Mouse (Mus musculus): ENCODE data around the gene Ltc4s.

Ltc4s gene

DNA sequence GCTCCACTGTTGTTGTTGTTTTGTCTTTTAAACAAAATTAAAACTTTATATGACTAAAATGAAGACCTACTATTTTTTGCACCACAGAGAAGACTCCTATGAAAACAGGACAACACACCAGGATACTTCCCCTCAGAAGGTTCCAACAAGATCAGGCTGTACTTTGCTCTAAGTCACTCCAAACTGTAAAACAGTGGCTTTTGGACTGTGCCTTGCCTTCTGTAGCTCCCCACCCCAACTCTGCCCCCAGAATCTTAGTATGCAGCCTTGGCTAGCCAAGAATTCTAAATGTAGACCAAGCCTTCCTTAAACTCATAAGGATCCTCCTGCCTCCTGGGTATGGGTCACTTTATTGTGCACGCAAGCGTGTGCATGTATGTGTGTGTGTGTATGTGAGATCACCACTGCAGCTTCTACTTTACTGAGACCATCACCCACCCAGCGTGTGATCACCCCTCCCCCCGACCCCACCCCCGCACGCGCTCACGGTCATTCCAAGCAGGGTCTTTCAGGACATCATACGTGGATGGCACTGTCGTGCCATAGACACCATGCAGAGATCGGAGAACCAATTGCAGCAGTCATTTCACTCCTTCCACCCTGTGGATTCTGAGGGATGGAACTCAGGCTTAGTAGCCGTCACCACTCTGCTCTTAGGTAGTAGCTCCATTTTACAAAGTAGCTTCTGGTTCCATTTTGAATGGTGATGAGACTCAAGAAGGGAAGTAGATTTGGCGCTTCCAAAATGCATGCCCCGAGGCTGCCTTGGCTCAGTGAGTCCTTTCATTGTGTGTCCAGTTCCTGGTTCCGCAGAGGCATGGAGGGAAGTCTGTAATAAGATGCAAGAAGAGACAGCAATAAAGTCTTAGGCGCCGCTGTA lies 14.4 kb downstream of the Ltc4s start:
- peak; percentile 56 for DNase-seq (ENCODE audit: low spot score)

DNA sequence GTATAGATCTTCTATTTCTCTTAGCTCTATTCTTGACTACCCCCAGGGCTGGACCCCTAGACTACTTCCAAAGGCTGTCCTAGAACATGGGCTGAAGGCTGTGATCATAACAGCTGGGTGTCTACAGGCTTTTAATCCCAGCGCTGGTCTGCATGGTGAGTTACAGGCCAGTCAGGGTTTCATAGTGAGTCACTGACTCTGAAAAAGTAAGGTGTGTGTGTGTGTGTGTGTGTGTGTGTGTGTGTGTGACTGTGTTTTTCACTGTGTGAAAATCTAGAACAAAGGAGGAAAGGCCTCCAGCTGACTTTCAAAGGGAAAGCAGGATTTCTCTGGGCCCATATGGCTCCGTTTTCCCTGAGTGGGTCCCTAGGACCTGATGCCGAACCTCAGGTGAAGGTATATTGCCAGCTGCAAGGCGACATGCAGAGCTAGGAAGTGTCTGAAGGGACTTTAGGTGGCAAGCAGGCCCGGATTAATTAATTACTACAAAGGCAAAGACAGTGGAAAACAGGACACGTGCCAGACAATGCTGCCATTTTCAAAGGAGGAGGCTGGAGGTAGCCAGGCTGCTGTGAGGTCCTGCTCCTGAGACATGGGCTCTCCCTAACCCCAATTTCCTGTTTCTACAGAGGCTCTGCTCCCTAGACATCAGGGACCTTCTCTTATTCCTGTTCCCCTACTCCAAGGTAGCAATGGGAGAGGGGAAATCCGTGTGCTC lies 15.7 kb downstream of the Ltc4s start:
- DNase-seq (ENCODE audit: low spot score): no peak

GRCm38 (mm10) chr11:50219833-50220232 lies 18.6 kb downstream of the Ltc4s start:
- no peak for DNase-seq (ENCODE audit: low spot score)

- DNase-seq (ENCODE audit: low spot score): no peak
Observed at GRCm38 (mm10) chr11:50217811-50218210, 20.6 kb downstream of the Ltc4s start.

DNA sequence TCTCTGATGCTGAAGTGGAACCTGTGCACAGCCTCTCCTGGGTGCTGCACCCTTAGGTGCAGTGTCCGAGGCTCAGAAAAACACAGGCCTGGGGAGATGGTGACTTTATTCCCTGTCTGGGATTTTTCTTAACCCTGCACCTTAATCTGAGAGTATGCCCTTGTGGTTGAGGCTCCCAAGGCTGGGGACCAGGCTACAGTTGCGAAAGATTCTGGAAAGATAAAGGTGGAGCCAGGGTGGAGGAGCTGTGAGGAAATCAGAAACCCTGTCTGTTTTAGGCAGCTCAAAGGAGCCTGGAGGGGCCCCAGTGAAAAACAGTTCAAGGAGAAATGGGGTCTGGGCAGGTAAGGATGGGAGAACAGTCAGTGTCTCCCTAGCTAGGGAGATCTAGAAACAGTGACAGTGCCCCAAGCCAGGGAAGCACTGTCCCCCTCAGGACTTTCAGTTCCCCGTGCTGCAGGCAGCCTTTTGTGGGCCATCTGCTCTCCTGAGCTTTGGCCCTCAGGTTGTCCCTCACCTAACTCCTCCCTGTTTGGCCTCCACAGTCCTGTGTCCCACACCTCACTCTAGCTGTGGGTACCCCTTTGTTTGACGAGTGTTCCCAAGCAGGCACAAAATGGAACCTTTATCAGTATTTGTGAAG lies 21.6 kb downstream of the Ltc4s start:
- no peak for DNase-seq (ENCODE audit: low spot score)

DNA sequence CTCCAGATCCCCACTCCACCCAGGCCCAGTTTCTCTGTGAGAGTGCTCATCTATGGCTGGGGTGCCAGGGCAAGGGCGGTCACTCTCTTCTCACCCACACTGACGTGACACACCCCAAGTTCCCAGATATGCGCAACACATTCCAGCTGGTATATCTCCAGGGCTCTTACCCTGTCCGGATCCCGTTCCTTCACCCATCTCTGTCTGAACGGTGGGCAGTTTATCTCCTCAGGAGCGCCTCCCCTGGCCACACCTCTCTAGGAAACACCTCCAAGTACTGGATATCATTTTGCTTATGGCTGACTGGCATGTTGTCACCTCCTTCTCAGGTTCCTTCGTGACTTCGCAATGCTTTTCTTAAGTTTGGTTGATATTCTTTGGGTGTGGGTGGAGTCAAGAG lies 22.8 kb downstream of the Ltc4s start:
- DNase-seq (ENCODE audit: low spot score): no peak

DNA sequence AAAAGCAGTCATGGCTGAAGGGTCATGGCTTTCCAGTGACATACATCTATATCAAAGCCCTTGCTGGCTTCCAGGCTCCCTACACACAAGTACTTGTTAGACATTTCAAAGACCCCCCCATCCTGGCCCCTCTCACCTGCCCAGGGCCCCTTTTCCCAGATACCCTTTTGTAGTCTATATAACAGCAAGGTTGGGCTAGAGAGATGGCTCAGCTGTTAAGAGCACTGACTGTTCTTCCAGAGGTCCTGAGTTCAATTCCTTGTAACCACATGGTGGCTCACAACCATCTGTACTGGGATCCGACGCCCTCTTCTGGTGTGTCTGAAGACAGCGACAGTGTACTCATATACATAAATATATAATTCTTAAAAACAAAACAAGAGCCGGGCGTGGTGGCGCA lies 23.8 kb downstream of the Ltc4s start:
- no peak for DNase-seq (ENCODE audit: low spot score)

DNA sequence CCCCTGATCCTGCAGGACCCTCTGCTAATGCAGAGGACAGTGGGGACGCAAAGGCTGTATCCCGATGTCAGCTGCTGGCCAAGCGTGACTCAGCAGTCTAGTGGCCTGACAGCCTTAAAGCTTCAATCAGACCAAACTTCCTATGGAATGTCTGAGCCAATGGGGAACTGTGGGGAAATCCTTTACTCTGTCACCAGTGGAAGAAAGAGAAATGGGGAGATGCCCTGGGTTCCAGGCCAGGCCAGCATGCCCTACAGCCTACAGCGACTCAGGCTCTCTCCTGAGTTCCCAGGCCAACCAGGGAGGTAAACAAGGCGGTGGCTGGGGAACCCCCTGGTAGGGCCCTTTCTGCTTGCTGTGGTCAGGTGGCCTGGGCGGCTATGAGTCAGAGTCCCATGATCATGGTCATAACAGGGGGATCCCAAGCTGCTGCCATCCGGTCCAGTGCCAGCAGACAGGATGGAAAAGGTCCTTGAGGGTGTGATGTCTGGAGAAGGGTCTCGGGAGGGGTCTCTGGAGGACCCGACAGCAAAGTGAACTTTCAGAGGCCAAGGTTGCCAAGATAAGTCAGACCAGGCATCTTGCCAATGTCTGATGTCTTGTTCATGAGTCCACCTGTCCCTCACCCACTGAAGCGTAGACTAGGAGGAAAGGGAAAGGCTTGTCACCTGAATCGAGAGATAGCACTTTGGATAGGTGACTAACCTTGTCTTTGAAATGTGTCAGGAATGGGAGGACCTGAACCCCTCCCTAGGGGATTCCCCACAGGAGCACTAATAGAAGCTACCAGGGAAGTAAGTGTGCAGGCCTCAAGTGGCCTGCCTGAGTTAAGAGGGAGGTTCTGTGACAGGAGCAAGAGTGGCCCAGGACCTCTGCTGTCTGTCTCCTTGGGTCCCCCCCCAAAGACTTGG lies 25.3 kb downstream of the Ltc4s start:
- no peak for DNase-seq (ENCODE audit: low spot score)

DNA sequence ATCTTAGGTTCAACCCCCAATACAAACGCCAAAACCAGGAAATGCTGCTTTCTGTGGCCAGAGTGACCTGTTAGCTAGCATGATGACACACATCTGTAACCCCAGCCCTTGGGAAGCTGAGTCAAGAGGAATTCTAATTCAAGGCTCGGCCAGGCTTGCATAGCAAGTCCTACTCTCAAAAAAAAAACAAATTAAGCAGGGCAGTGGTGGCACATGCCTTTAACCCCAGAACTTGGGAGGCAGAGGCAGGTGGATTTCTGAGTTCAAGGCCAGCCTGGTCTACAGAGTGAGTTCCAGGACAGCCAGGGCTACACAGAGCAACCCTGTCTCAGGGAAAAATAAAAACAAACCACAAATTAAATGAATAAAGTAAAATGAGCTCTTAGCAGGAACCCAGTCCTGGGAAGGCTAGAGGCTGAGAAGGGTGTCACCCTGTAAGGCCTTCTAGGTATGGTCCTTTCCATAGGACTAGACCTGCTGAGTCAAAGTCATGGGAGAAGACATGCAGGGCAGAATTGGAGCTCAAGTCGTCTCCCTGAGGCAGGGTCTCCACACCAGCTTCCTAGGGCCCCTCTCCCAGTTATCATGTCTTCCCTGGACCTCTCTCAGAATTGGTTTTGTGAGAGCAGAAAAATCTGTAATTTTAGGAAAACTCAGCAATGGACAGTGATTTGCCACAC lies 26.2 kb downstream of the Ltc4s start:
- DNase-seq (ENCODE audit: low spot score): no peak

GRCm38 (mm10) chr11:50211322-50212059 lies 26.9 kb downstream of the Ltc4s start:
- DNase-seq (ENCODE audit: low spot score): no peak

DNA sequence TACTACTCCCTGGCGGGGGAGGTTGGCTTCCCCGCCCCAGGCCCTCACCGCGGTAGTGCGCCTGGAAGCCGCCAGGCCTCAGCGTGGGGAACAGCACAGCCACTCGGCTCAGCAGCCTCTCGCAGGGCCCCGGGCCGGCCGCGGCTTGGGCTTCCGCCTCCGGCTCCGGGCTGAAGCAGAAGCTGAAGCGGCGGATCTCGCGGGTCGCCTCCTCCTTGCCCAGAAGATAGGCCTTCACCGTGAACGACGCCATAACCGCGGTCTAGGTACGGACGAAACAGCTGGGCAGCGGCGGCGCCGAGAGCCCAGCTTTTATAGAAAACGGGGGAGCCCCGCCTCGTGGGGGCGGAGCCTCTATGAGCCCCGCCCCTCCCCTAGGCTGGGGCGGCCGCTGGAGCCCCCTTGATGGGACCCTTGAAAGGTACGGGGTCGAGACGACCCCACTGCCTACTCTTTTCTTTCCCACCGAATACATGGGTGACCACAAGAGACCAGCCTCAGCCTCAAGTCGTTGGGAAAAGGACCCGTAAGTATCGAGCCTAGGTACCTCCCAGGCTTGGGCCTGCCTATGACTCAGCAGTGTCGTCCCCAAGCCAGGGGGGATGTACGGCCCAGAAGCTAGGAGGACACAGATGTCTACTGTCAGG lies 27.8 kb downstream of the Ltc4s start, which contains the start of the genes Sqstm1 and Mgat4b:
Gene Sqstm1, minus strand, starts transcription at position 323 of the 647 bp plus-strand sequence.
Gene Mgat4b, plus strand, starts transcription at position 386 of the 647 bp plus-strand sequence.
- DNase-seq (ENCODE audit: low spot score): peak; percentile 76

- DNase-seq (ENCODE audit: low spot score): peak; percentile 90
Observed at GRCm38 (mm10) chr11:50210101-50210504, 28.3 kb downstream of the Ltc4s start.

- no peak for DNase-seq (ENCODE audit: low spot score)
Observed at GRCm38 (mm10) chr11:50208039-50208438, 30.4 kb downstream of the Ltc4s start.

- no peak for DNase-seq (ENCODE audit: low spot score)
Observed at GRCm38 (mm10) chr11:50207344-50207743, 31.1 kb downstream of the Ltc4s start.

DNA sequence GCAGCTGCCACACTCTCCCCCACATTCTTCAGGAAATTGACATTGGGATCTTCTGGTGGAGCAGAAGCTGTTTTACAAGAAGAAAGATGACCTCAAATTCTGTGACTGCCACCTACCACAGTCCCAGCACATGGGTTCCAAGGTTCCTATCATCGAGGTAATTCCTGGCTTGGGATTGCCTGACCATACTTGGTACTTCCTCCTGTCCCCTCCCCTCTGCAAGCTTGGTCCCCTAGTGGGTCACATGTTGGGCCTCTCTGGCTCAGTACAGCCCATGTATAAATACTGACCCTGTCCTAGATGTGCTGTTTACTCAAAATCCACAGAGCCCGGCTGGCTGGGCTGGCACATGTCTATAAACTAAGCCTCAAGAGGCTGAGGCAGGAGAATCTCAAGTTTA lies 32.4 kb downstream of the Ltc4s start:
- no peak for DNase-seq (ENCODE audit: low spot score)

DNA sequence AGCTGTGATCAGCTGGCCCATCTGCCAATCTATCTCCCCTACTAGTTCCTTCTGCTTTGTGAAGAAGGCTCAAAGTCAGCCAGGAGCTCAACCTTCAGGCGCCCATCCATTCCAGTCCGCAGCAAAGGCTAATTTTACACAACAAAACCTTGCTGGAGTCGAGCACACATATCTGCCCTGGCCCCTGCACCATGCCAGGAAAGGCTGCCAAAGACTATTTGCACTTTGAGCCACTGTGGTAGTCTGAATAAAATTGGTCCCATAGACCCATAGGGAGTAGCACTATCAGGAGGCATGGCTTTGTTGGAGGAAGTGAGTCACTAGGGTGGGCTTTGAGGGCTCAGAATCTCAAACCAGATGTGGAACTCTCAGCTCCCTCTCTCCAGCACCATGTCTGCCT lies 33.0 kb downstream of the Ltc4s start:
- DNase-seq (ENCODE audit: low spot score): no peak

GRCm38 (mm10) chr11:50203302-50203827 lies 35.1 kb downstream of the Ltc4s start:
- no peak for DNase-seq (ENCODE audit: low spot score)

DNA sequence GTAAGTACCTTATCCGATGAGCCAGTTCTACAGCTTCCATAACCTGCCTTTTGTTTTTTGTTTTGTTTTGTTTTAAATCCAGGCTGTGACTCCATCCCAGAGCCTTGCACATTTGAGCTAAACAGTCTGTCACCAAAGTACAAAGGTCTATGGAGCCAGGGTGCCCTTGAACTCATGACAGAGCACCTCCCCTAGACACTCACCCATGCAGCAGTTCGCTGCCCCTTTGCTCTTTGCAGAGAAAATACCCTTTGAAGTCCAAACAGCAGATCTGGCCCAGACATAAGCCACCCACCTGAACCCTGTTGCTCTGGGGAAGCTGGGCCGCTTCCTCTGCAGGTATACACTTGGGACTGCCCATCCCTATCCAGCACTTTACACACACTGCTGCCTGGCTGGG lies 36.8 kb downstream of the Ltc4s start:
- DNase-seq (ENCODE audit: low spot score): no peak

GRCm38 (mm10) chr11:50200613-50201012 lies 37.8 kb downstream of the Ltc4s start:
- DNase-seq (ENCODE audit: low spot score): no peak

- DNase-seq (ENCODE audit: low spot score): no peak
Observed at GRCm38 (mm10) chr11:50198916-50199315, 39.5 kb downstream of the Ltc4s start.
